Mouse (Mus musculus) megakaryocyte, adult 5-6 weeks (primary cell): ENCODE measurements around the gene 2510009E07Rik. TPM values are rescaled to one million over a fixed set of nuclear protein-coding genes. Genes with fewer than 3 reads are reported as not detected.

Experiments used
- ATAC-seq: 2 replicates; pipeline ENCODE4 v1.8.0; 2016; ENCODE audit warnings: mild to moderate bottlenecking, inconsistent platforms; ENCODE audit not compliant: poor library complexity, severe bottlenecking
- total RNA-seq, 2 experiments: library from RNA; stranded (forward) in 1 of 2; stranded (reverse) in 1 of 2; fragments of 153-499, 151-499 nt in 1 of 2; fragments of 221-1000, 200-1000 nt in 1 of 2; gene quantifications; 2 replicates each; pipeline versions ENCODE4 v1.2.3 to v1.2.4; 2015 to 2017

The 2510009E07Rik gene
- total RNA-seq (2015), result 0.41 and 0.60 TPM in 2 replicates
- 1.3 and 3.2 TPM in 2 replicates for total RNA-seq (2017)

DNA sequence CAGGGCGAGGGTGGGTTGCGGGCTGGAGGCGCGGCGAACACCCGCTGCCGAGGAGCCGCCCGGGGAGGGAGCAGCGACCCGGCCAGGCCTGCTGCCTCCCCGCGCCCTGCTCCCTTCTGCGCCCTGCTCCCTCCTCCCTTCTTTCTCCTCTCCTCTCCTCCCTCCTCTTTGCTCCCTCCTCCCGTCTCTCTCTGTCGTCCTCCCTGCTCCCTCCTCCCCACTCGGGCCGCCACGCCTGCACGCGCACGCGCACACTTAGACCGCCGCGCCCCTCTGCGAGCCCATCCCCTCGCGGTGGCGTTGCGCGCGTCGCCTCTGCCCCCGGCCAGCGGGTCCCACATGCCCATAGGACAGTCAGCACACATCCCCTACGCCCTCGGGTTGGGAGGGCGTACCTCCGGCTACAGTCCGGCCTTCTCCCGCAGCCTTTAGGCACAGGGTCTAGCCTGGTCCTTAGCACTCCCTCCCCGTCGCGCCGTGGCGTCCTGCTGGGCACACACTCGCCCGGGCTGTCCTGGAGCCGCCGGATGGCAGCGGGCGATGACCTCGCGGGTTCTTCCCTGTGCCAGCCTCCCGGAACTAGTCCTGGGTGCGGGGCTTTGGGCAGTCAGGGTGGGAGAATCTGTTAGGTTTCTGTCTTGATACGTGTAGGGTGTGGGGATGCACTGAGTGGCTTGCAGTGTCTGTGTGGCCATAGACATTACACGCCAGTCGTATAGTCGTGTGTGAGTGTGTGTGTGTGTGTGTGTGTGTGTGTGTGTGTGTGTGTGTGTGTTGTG, at the start of gene 2510009E07Rik:
Gene 2510009E07Rik (minus strand): TSS at position 203 of the 779 bp plus-strand sequence.
- ATAC-seq, result peak; percentile 47

DNA sequence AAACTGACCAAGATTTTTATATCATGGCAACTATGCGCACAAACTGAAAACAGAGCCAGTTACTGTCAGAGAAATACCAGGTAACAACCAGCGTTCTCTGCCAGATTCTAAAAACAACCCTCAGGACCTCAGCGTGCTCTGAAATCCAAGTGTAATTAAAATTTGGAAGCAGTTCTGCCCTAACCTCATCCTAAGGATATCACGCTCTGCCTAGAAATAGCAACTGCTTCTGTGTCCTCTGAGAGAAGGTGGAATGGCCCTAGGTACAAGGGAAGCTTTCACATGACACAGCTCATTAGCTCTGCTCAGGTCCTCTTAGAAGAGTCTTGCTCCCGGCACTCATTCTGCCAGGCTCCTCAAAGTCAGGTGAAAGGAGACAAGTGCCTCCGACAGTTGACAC, 48.9 kb upstream of the 2510009E07Rik start:
- no peak for ATAC-seq

DNA sequence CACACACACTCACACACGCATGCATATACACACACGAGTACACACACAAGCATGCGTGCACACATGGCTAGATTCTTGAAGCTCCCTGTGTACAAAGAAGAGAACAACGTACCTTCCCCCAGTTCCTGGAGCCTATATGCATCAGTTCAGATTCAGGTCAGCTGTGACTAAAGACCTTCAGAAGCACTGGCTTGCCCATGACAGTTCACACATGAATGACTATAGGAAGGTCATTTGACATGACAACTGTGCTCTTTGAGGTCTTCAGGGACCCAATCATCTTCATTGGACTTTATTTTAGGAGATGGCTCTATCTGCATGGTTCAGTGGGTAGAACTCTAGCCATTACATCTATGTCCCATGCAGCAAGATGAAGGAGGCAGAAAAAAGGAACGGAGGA, 48.4 kb upstream of the 2510009E07Rik start:
- ATAC-seq, result no peak

DNA sequence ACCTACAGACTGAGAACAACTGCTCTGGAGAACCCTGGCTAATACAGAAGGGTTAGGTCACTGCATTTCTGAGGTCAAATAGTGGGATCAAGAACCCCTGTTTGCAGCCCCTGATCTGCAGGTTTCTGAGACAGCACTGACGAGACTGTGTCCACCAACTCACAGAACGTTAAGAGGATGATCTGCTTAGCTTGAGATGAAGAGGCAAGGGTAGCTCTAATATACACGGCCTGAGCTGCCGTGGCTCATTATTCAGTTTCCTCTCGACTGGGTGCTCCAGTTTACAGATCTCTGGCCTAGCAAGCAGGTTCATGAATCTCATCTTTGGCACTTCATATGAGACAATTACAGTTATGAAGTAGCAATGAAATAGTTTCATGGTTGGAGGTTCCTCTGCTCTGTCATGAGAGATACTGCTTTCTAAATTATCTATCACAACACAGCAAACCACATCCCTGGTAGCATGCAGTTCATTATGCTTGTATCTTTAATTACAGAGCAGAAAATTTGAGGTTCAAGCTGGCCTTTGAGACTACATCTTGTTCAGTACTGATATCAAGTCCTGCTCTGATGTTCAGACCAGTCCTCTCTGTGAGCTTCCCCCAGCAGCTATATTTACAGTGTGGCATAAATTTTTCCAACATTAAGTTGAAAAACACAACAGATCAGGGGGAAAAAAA, 47.9 kb upstream of the 2510009E07Rik start:
- no peak for ATAC-seq

DNA sequence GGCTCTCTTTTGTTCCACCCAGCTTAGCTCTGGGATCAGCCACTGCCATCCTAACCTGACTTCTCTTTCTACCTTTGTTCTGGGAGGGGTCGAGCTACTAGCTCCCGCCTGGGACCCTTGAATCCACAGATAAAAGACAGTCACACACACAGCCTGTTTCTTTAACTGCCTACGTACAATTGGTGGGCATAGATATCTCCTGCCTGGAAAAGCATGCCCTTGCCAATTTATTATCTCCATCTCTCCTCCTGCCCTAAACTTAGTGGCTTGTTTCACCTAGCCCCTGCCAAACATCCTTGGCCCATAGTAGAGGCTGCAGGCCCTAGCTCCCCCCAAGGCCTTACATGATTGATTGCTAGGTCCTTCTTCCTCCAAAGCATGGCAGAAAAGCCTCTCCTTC, 47.1 kb upstream of the 2510009E07Rik start:
- ATAC-seq, result no peak

DNA sequence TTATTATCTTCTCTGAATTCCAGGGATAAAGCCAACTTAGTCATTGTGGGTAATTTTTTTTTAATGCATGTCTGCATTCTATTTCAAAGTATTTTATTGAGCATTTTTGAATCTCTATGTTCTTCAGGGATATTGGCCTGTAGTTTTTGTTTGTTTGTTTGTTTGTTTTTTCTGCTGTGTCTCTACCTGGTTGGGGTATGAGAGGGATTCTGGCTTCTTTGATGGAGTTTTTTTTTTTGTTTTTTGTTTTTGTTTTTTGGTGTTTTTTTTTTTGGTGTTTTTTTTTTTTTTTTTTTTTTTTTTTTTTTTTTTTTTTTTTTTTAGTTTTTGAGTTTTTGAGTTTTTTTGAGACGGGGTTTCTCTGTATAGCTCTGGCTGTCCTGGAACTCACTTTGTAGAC, 41.2 kb upstream of the 2510009E07Rik start:
- ATAC-seq, result no peak

DNA sequence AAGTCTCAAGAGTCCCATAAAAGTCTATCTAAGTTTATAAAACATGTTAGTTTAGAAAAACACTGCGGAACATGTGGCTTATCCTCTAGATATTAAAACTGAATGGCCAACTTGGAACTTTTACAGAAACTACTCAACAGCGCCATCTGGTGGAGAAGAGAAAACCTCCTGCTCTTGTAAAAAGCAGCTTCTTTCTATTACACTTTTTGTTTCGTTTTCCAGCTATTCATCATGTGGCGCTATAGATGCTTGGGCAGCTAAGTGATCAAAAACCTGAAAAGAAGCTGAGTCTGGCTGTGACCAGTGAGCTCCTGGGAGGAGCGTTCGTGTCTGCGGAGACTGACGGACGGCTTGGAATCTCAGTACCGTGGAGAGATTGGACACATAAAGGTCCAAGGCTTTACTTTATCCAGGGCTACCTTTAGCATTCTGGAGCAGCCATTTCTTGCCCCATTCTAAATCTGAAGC, 33.5 kb upstream of the 2510009E07Rik start:
- ATAC-seq, result peak; percentile 68

DNA sequence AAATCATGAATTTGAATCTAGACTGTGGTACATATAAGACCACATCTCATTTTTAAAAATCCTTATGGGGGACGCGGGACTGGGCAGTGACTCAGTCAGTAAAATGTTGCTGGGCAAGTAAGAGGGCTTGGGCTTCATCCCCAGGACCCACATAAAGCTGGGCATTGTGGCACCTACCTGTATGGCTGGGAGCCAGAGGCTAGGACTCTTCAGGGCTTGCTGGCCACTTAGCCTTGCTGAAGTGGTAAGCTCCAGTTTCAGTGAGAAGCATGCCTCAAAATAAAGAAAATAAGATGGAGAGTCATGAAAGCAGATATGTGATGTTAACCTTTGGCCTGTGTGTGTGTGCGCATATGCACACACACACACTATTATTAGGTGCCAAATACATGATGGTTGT, 33.0 kb upstream of the 2510009E07Rik start:
- no peak for ATAC-seq

DNA sequence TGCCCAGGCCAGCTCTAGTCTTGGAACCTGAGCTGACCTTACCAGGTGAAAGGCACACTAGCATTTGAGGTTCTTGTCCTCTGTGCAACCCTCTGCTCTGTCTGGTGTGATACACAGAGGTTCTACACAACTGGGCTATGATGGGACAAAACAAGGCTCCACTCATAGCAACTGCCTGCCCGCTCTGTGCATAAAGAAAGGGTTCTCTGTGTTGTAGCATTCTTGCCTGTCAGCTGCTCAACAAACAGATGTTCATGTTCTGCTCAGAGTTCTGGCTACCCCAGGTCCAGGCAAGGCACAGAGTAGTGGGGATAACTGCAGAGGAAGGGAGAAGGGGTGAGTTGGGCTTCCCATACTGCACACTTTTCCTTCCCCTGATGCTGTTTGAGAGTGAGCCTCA, 29.8 kb upstream of the 2510009E07Rik start:
- ATAC-seq, result no peak

DNA sequence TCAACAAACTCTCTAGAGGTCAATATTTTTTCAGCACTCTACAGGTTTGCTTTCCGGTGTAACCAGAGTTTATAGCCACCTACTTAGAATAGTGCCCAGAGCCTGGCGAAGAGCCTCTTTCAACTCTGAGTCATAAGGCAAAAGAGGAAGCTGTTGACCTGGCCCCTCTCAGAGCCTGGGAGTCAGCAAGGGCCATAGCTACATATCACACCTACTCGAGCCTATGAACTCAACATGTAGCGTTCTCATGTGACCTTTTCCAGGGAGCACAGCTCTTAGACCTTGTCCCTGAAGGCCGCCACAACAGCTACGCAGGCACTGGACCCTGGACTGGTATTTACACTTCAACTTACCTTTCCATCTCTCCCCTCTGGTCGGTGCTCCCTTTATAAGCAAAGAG, 25.3 kb upstream of the 2510009E07Rik start:
- ATAC-seq, result peak; percentile 74; the same call in 1 of the 2 replicates

DNA sequence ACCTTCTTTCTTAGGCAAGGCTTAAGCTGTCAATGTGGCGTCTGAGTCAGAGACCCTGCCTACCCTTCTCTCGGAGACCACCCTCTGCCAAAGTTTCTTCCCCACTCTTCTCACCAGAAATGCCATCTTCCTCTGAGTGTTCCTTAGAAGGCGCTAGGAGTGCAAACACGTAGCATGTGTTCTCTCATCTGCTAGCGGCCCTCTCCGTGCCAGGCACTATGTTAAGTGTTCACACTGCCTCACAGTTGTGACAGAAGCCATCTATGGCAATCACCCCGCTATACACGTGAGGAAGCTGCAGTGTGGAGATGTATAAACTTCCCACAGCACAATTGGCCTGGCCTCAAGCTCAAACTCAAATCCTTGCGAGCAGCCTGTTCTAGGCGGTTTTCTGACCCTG, 20.1 kb upstream of the 2510009E07Rik start:
- ATAC-seq, result no peak

DNA sequence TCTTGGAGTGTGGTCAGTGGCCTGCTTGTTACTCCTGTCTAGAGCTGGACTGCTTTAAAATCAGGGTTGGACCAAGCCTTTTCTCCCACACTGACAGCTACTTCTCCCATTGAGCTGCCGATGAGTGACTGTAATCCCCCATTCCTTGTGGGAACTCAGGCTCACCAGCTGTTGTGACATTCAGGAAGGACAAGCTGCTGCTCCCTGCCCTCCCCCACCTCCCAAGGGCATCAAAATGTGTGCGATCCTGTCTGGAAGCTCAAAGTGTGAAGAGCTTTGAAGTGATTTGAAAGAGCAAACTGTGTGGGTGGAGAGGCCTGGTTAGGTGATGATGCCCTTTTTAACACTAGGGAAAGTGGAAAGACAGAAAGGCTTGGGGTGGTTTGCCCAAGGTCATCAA, 15.9 kb upstream of the 2510009E07Rik start:
- ATAC-seq, result no peak

DNA sequence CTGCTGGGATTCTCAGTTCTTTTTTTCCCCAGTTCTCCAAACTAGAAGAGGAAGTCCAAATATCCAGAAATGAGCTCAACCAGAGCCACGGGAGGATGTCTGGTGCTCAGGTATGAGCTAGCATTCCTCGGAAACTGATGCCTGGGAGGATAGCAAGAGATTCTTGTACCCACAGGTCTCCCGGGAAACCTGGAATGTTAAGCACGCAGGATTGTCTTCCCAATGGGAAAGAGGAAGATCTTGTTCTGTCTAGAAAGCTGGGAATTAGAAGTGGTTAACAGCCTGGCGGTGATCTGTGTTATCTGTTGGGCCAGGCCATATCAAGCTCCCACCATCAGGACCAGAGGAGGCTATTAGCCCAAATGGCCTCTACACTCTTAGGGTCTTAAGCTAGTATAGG, 10.2 kb upstream of the 2510009E07Rik start:
- no peak for ATAC-seq

DNA sequence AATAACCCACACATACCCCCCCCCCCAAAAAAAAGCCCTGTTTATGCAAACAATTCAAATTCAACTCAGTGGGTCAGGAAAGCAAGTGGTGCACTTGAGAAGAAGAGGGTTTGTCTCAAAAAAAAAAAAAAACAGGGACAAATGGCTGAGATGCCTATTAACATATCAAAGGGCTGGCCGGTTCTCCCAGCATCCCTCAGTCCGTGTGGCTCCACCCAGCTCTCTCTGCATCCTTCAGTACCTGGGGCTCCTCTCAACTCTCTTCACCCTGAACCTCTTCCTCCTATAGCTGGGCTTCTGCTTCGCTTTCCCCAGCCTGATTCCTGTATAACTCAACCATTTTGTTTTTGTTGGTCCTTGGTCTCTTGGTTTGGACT, 7.8 kb upstream of the 2510009E07Rik start:
- no peak for ATAC-seq

DNA sequence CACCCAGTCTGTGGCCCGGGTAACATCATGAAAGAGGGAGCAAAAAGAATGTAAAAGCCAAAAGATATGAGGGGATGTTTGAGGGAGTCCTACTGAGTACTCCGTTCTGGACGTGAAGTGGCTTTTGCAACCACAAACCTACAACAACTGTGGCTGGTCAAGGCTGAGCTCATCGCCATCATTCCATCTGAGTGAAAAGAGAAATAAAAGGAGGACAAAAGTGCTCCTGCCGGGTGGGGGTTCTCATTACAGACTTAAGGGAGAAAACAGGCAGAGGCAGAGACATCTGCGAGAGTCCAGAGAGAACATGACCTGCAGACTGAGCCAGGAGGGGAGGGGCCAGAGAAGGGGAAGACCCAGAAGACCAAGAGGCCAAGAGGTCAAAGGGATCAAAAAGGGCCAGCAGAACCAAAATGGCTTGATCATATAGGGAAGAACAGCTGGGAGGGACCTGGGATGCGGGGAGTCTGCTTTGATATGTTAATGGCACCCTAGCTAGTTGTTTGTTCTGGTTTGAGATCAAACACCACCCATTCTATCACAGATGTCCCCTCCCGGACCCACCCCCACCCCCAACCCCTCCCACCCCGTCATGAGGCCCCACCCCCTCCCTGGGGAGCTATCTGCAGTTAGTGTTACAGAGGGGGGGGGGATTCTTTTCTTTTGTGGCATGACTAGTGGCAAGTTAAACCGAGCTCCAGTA, 7.3 kb upstream of the 2510009E07Rik start:
- ATAC-seq, result no peak

DNA sequence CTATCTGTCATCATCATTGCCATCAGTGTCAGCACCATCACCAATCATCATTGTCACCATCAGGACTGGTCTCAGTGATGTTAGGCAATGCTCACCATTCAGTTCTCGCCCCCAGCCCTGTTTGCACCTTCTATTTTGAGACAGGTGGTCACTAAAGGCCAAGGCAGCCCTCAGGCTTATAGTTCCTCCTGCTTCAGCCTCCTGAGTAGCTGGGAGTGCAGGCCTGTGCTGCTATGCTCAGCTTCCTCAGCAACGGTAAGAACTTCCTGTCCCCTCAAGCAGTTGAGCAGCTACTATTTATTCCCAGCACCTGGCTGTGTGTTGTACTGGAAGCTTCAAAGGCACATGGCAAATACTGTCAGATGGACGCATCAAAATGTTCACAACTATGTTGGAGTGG, 3.7 kb upstream of the 2510009E07Rik start:
- no peak for ATAC-seq

DNA sequence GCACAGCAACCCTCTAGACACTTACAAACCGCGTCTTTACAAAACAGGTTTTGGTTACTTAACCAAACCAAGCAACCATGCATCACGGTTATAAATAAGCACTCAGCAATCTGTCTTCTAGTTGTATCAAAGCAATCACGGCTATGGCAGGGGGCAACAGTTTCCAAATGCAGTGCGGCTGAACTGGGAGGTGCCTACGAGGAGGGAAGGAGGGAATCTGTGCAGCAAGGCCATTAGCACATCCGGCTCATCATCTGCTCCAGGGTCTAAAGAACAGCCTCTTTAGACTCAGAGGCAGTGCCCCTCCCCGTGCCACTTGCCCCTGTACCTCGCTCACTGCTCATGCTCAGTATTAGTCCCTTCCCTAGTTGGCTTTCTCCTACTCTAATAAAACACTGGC, 2.5 kb upstream of the 2510009E07Rik start:
- no peak for ATAC-seq

DNA sequence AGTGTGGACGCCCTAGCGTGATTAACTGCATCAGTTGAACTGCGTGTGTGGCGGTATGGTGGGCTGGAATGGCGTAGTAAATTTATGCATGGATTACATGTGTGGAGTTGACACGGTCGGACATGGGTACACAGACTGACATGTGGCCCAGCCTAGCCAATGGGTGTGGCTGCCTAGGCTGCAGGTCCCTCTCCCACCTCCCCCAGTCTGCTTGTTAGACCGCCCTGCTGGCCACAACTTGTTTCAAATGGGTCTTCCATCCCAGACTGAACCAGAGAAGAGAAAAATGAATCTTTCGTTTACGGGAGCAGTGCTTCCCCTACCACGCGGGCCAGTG, 745 bp upstream of the 2510009E07Rik start:
- no peak for ATAC-seq

DNA sequence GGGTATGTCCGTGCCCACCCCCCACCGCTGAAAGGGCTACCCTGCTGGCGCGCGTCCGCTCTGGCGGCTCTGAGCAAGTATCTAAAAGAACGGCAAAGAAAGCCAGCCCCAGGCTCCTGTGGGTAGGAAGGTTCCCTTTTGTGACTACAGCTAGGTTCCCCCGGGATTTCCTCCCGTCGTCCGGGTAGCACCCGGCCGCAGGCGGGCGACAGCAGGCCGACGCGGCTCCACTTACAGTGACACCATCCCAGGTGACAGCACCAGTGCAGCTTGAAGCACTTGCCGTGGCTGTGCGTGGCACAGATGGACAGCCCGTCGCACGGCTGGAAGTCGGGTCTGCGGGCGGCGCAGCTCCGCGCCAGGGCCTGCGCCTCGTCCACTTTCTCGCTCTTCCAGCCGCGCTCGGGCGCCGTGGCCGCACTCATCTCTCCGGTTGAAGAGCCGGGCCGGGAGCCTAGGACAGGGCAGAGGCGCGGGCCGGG, 443 bp downstream of the 2510009E07Rik start:
- ATAC-seq, result peak; percentile 49

DNA sequence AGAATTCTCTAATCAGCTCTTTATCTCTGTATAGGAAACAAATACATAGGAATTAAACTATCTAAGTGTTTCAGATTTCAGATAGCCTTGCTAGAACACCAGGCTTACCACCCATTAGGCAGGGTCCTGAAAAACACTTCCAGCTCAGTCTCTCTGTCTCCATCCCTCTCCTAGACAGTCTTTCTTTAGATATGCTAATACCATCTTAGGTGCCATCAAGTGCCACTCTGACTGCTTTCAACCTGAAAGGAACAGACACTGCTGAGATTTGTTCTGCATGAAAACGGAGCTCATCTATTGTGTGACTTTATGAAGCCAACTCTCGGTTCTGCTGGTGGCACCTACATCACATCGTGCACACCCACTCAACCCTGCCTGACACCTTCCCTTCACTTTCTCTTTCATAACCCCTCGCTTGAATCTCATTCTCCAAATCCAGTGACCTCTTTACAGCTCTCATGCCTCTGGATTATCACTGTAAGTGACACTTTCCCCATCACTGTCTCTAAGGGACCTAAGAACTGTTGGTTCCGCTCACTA, 4.2 kb downstream of the 2510009E07Rik start:
- no peak for ATAC-seq

DNA sequence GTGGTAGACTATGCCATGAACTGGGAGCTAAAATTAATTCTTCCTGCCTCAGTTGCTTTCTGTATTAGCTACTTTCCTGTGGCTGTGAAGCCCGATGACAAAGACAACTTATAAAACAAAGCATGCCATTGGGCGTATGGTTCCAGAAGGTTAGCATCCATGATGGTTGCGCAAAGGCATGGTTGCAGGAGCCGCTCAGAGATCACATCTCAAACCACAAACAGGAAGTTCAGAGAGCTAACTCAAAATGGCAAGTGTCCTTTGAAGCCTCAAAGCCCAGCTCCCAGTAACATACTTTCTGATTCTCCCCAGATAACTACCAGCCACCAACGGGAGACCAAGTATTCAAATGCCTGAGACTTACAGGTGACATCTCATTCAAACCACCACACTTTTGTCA, 5.3 kb downstream of the 2510009E07Rik start:
- ATAC-seq, result peak; percentile 83
